Mouse (Mus musculus): ENCODE data around the gene Ncaph. TPM values are rescaled to one million over a fixed set of nuclear protein-coding genes. Genes with fewer than 3 reads are reported as not detected.

Ncaph gene
- 1.0 and 1.2 TPM in 2 replicates for polyA plus RNA-seq (2012; rRNA removed; ENCODE audit: low replicate concordance)

DNA sequence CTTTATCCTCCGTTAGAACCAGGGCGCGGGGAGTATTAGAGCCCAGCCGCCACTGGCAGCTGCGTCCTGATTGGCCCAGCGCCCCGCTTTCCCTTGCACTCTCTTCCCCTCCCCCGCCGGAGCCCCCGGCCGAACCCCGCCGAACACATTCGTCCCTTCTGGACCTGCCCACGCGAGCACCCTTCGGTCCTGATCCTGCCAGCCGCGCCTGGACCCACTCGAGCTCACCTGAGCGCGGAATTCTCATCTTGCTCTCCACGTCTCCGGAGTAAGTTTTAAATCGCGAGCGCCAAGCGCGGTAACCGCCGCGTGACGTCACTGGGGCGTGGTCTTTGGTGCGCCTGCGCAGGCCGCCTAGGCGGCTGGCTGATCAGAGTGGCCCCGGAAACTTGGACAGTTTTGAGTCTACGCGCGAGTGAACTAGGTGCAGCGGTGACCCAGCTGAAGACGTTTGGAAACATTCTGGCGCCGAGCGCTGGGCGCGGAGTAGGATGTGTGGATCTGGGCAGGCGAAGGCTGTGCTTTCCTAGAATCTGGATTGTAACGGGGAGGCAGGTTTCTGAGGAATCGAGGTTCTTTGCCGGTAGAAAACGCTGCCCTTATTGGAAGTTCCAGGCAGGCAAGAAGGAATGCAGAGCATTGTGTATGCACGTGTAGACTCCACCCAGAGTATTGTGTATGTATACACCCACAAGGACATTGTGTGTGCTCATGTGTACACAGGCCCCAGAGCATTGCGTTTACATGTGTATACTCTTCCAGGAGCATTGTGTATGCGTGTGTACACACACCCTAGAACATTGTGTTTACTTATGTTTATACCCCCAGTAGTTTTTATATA lies at the start of gene Ncaph:
Gene Ncaph, minus strand, starts transcription at position 334 of the 841 bp plus-strand sequence.

DNA sequence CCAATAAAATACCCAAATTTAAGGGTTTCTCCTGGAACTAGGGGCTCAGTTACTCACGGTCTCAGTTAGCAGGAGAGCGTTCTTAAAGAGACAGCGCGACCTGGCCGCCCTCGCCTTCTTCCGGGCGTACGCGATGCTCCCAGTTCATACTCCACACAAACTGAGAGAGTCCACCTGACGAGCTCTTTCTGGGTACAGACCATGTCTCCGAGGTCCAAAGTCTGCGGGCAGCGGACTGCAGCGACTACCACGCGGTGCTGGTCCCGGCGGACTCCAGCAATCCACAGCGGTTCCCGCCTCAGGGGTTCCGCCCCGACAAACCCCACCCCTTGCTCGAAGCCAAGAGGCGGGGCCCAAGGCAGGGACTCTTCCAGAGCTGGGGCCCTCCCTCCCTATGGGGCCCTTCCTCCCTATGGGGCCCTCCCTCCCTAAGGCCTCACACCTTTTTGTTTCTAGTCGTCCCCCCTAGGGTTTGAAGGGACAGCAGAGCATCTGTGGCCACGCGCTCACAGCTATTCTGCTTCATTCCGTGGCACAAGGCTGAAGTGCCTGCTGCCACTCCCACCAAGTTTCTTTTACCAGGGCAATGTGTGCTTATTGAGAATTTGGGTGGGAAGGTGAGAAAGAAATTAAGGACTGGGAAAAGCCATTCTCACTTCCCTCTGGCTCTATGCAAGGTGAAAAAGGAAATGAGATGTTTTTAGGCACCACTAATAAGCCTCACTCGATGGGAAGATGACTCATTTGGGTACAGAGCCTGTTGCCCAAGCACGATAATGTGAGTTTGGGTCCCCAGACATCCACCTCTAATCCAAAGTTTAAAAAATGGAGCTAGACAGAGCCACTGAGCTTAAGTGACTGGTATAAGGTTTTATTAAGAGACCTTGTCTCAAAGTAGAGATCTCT lies 9.7 kb upstream of the Ncaph start, which contains the start of gene Itpripl1:
Gene Itpripl1, minus strand, starts transcription at position 285 of the 906 bp plus-strand sequence.

DNA sequence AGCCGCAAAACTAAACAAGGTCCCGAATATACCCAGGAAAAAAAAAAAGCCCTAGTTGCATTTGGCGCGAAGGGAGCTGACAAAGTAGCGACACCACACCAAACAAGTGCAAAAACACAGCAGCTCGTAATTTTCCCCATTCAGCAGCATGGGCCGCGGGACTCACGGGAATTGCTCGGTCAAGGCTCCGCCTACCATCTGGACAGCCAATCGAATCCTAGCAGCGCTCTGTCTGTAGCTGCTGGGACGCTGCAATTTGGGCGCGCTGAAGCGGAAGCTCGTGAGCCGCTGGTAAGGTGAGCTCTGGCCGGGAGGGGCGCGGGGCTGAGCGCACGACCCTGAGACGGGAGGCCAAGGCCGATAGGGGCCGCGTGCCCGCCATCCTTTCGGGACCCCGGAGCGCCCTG lies 63.3 kb downstream of the Ncaph start, which contains the start of gene Blvra:
Gene Blvra, plus strand, starts transcription at position 231 of the 407 bp plus-strand sequence.

Other genes with a start within 250 kb of the Ncaph start
- 13.2 and 31.1 TPM in 2 replicates for gene Sppl2a, start 200.7 kb downstream of the Ncaph start, polyA plus RNA-seq (2012; rRNA removed; ENCODE audit: low replicate concordance)
- gene Ap4e1, start 125.2 kb downstream of the Ncaph start, polyA plus RNA-seq (2012; rRNA removed; ENCODE audit: low replicate concordance) = 1.9 and 2.8 TPM in 2 replicates
- 7.0 and 14.6 TPM in 2 replicates for gene Blvra, start 63.3 kb downstream of the Ncaph start, polyA plus RNA-seq (2012; rRNA removed; ENCODE audit: low replicate concordance)
- gene Itpripl1, start 9.5 kb upstream of the Ncaph start, polyA plus RNA-seq (2012; rRNA removed; ENCODE audit: low replicate concordance) = 20.2 and 24.0 TPM in 2 replicates
- 1.4 and 1.7 TPM in 2 replicates for gene 1810024B03Rik, start 74.3 kb upstream of the Ncaph start, polyA plus RNA-seq (2012; rRNA removed; ENCODE audit: low replicate concordance)
- 39.8 and 59.6 TPM in 2 replicates for gene Snrnp200, start 74.4 kb upstream of the Ncaph start, polyA plus RNA-seq (2012; rRNA removed; ENCODE audit: low replicate concordance)
- 46.1 and 58.1 TPM in 2 replicates for gene Ciao1, start 113.9 kb upstream of the Ncaph start, polyA plus RNA-seq (2012; rRNA removed; ENCODE audit: low replicate concordance)
- gene Tmem127, start 114.0 kb upstream of the Ncaph start, polyA plus RNA-seq (2012; rRNA removed; ENCODE audit: low replicate concordance) = 122 and 139 TPM in 2 replicates
- gene Stard7, start 136.3 kb upstream of the Ncaph start, polyA plus RNA-seq (2012; rRNA removed; ENCODE audit: low replicate concordance) = 58.5 and 76.2 TPM in 2 replicates
- 28.3 and 109 TPM in 2 replicates for gene Dusp2, start 202.2 kb upstream of the Ncaph start, polyA plus RNA-seq (2012; rRNA removed; ENCODE audit: low replicate concordance)
- not detected in 2 replicates for gene Astl, start 204.7 kb upstream of the Ncaph start, polyA plus RNA-seq (2012; rRNA removed; ENCODE audit: low replicate concordance)
- 0.25 and 0.57 TPM in 2 replicates for gene Adra2b, start 229.3 kb upstream of the Ncaph start, polyA plus RNA-seq (2012; rRNA removed; ENCODE audit: low replicate concordance)